Mouse (Mus musculus) ES-Bruce4 (cell line): ENCODE measurements around the gene Tmem135. TPM values are rescaled to one million over a fixed set of nuclear protein-coding genes. Genes with fewer than 3 reads are reported as not detected.

Experiments used
- H3K27ac ChIP-seq: 2 replicates; pipeline ENCODE4 v1.5.1; 2012; ENCODE audit warnings: low read length, inconsistent platforms; ENCODE audit not compliant: insufficient read depth
- H3K27me3 ChIP-seq: 2 replicates; pipeline ENCODE4 v1.6.1; 2012; ENCODE audit warnings: mild to moderate bottlenecking, low read length, inconsistent platforms; ENCODE audit not compliant: control insufficient read depth, poor library complexity, insufficient read depth, severe bottlenecking
- H3K36me3 ChIP-seq: 2 replicates; pipeline ENCODE4 v1.6.1; 2012; ENCODE audit warnings: inconsistent platforms, mild to moderate bottlenecking, low read length, moderate library complexity; ENCODE audit not compliant: control insufficient read depth, poor library complexity, insufficient read depth, severe bottlenecking
- H3K4me1 ChIP-seq: one replicate; pipeline ENCODE4 v1.8.1; 2011; ENCODE audit warnings: low read length; ENCODE audit not compliant: control insufficient read depth, insufficient read depth
- H3K4me3 ChIP-seq: 2 replicates; pipeline ENCODE4 v1.5.1; 2011; ENCODE audit warnings: low read depth, mild to moderate bottlenecking, low read length
- H3K9ac ChIP-seq: 2 replicates; pipeline ENCODE4 v1.6.1; 2012; ENCODE audit warnings: low read depth, mild to moderate bottlenecking, inconsistent platforms; ENCODE audit not compliant: poor library complexity, severe bottlenecking
- H3K9me3 ChIP-seq: replicated peaks from 2 replicates; pipeline ENCODE4 v1.6.1; 2012; ENCODE audit warnings: mild to moderate bottlenecking, low read length, inconsistent platforms; ENCODE audit not compliant: control insufficient read depth, poor library complexity, insufficient read depth, severe bottlenecking
- CTCF ChIP-seq: IDR thresholded peaks from one replicate; pipeline ENCODE4 v1.8.1; 2011; ENCODE audit warnings: low read depth, low read length
- EP300 ChIP-seq: IDR thresholded peaks from 2 replicates; pipeline ENCODE4 v1.6.1; 2011; ENCODE audit warnings: low read depth, low read length; ENCODE audit not compliant: insufficient read depth
- POLR2A ChIP-seq: IDR thresholded peaks from one replicate; pipeline ENCODE4 v1.8.1; 2011; ENCODE audit warnings: low read length; ENCODE audit not compliant: insufficient read depth
- polyA plus RNA-seq: library from polyadenylated mRNA; stranded (reverse); fragments of >200 nt; gene quantifications from 2 replicates; pipeline ENCODE4 v1.2.4, GENCODE M21; 2011; ENCODE audit warnings: low read depth; ENCODE audit not compliant: missing spikeins, insufficient read depth, insufficient read length

The Tmem135 gene
- polyA plus RNA-seq, 1 experiment = 25.7 TPM

GRCm38 (mm10) chr7:89411346-89411745 is 7.3 kb upstream of the Tmem135 start:
- Histone ChIP-seq H3K36me3 (no peaks in the 10 kb centered on the region), H3K27me3 (no peaks in the 10 kb centered on the region), H3K4me3 (no peak overlapping the region), H3K9ac (no peak overlapping the region), H3K27ac (no peak overlapping the region), H3K9me3 (peaks cover 3% of the 10 kb centered on the region; the same call in 1 of the 2 replicates), H3K4me1 (no peaks in the 10 kb centered on the region)
- TF ChIP-seq CTCF = no peak
- TF ChIP-seq POLR2A = no peak
- no peak for TF ChIP-seq EP300

- H3K36me3 ChIP-seq = no peaks in the 10 kb centered on the region
- no peaks in the 10 kb centered on the region for H3K4me1 ChIP-seq
- peaks cover 3% of the 10 kb centered on the region; the same call in 1 of the 2 replicates for H3K9me3 ChIP-seq
- H3K9ac ChIP-seq = no peak overlapping the region
- H3K27ac ChIP-seq = no peak overlapping the region
- no peak overlapping the region for H3K4me3 ChIP-seq
- no peaks in the 10 kb centered on the region for H3K27me3 ChIP-seq
- no peak for TF ChIP-seq EP300
- no peak for TF ChIP-seq CTCF
- no peak for TF ChIP-seq POLR2A
Measured at GRCm38 (mm10) chr7:89410294-89410693, 6.3 kb upstream of the Tmem135 start.

- Histone ChIP-seq H3K27ac (no peak overlapping the region), H3K9ac (no peak overlapping the region), H3K9me3 (peaks cover 3% of the 10 kb centered on the region; the same call in 1 of the 2 replicates), H3K27me3 (peaks cover 2% of the 10 kb centered on the region), H3K4me3 (no peak overlapping the region), H3K36me3 (no peaks in the 10 kb centered on the region), H3K4me1 (no peaks in the 10 kb centered on the region)
- TF ChIP-seq EP300 = no peak
- TF ChIP-seq CTCF = no peak
- no peak for TF ChIP-seq POLR2A
Measured at GRCm38 (mm10) chr7:89407006-89407940, 3.3 kb upstream of the Tmem135 start.

GRCm38 (mm10) chr7:89406011-89406410 is 2.0 kb upstream of the Tmem135 start:
- peaks cover 3% of the 10 kb centered on the region; the same call in 1 of the 2 replicates for H3K9me3 ChIP-seq
- TF ChIP-seq CTCF (no peak), POLR2A (no peak), EP300 (no peak)
- H3K4me3 ChIP-seq = no peak overlapping the region
- H3K4me1 ChIP-seq = no peaks in the 10 kb centered on the region
- no peak overlapping the region for H3K9ac ChIP-seq
- H3K36me3 ChIP-seq = no peaks in the 10 kb centered on the region
- peaks cover 2% of the 10 kb centered on the region for H3K27me3 ChIP-seq
- no peak overlapping the region for H3K27ac ChIP-seq

GRCm38 (mm10) chr7:89404734-89405440 is 865 bp upstream of the Tmem135 start:
- H3K27me3 ChIP-seq = peaks cover 2% of the 10 kb centered on the region
- H3K4me3 ChIP-seq = peak overlapping the region; percentile 84
- H3K27ac ChIP-seq = no peak overlapping the region
- TF ChIP-seq POLR2A (no peak), EP300 (no peak), CTCF (no peak)
- H3K9ac ChIP-seq = peak overlapping the region; percentile 72
- H3K36me3 ChIP-seq = no peaks in the 10 kb centered on the region
- H3K4me1 ChIP-seq = no peaks in the 10 kb centered on the region
- peaks cover 3% of the 10 kb centered on the region; the same call in 1 of the 2 replicates for H3K9me3 ChIP-seq
